20 mouse cellular contexts compared by ENCODE assay signal in genomic region chr5:142039236-142039635, GRCm38 (mm10).
DNase-seq lines count a peak whose midpoint lies in the region; ATAC-seq and TF ChIP-seq lines count a peak whose summit lies in the region.
"Had no signal": no experiment of that assay in that cellular context is flagged by ENCODE, and none has a peak within 500 bp of the region (broad histone marks: within the 10 kb centered on the region; RNA-seq: fewer than 3 reads in every experiment).

No protein-coding gene starts in this region.

- no peak overlapping the region for H3K4me3 ChIP-seq in thymus, adult 2 months (ENCODE audit: control insufficient read depth, insufficient read depth, low read length)
- H3K4me3 ChIP-seq in cerebellum, adult 2 months (replicated peaks; ENCODE audit: insufficient read depth, low read depth, low read length) = no peak overlapping the region
- H3K4me3 ChIP-seq: embryonic facial prominence, embryonic 13.5 days; forebrain, embryonic 12.5 days; heart, embryonic 12.5 days; hindbrain, embryonic 12.5 days had no signal

- peak overlapping the region; percentile 96 for H3K27ac ChIP-seq in thymus, adult 2 months (ENCODE audit: control insufficient read depth, insufficient read depth, low read length)
- H3K27ac ChIP-seq in cerebellum, adult 2 months (ENCODE audit: insufficient read depth, low read length) = no peak overlapping the region
- H3K27ac ChIP-seq: embryonic facial prominence, embryonic 13.5 days; forebrain, embryonic 12.5 days; hindbrain, embryonic 12.5 days had no signal

- peak; percentile 10 for DNase-seq in CD4-positive, CD25-positive, alpha-beta regulatory T cell, adult 2 months (ENCODE audit: low read depth, low spot score)
- DNase-seq in thymus, adult 2 months = peak; percentile 54
- DNase-seq in thymus, postnatal 25 days = peak; percentile 63
- DNase-seq in heart, adult 11 months = no peak
- no peak for DNase-seq in cerebellum, adult 2 months
- DNase-seq in adrenal gland, postnatal 25 days = no peak
- DNase-seq: adrenal gland, adult 2 months; adrenal gland, postnatal 36 days; cerebellum, adult 9-11 months; cerebellum, postnatal 36 days; gastrocnemius, postnatal 14 days; heart, postnatal 4 days had no signal

- no peak for TF ChIP-seq POLR2A in thymus, adult 2 months (IDR thresholded peaks at IDR 0.05; ENCODE audit: control insufficient read depth, extremely low read depth, insufficient read depth, low read length, poor library complexity)
- TF ChIP-seq POLR2A in cerebellum, adult 2 months (IDR thresholded peaks at IDR 0.05; ENCODE audit: borderline replicate concordance, insufficient read depth, low read length) = no peak

- H3K27me3 ChIP-seq in thymus, adult 2 months (ENCODE audit: control insufficient read depth, insufficient read depth, low read length) = no peaks in the 10 kb centered on the region
- H3K27me3 ChIP-seq in cerebellum, adult 2 months (ENCODE audit: control insufficient read depth, insufficient read depth, low read length) = no peaks in the 10 kb centered on the region
- H3K27me3 ChIP-seq: embryonic facial prominence, embryonic 13.5 days; forebrain, embryonic 12.5 days; heart, embryonic 12.5 days; hindbrain, embryonic 12.5 days; Patski had no signal

- no peak for ATAC-seq in CD4-positive, CD25-positive, alpha-beta regulatory T cell, adult 4 months
- ATAC-seq: forebrain, embryonic 16.5 days; hindbrain, embryonic 16.5 days; Patski had no signal

- H3K4me1 ChIP-seq in thymus, adult 2 months (replicated peaks; ENCODE audit: control insufficient read depth, insufficient read depth, low read length) = peaks cover 55% of the 10 kb centered on the region
- H3K4me1 ChIP-seq in cerebellum, adult 2 months (ENCODE audit: control insufficient read depth, insufficient read depth, low read length) = 0 out of 2 replicates have a peak, but pooled peaks cover 4% of the 10 kb centered on the region
- H3K4me1 ChIP-seq: embryonic facial prominence, embryonic 13.5 days; forebrain, embryonic 12.5 days; heart, embryonic 12.5 days; hindbrain, embryonic 12.5 days had no signal

- no peak for TF ChIP-seq CTCF in thymus, adult 2 months (IDR thresholded peaks at IDR 0.05; ENCODE audit: borderline replicate concordance, control insufficient read depth, extremely low read depth, insufficient read depth, low read length, poor library complexity)
- no peak for TF ChIP-seq CTCF in cerebellum, adult 2 months (IDR thresholded peaks at IDR 0.05; ENCODE audit: borderline replicate concordance, insufficient read depth, low read depth, low read length)

- H3K36me3 ChIP-seq in thymus, adult 2 months (ENCODE audit: control insufficient read depth, insufficient read depth, low read length) = no peaks in the 10 kb centered on the region
- H3K36me3 ChIP-seq: forebrain, embryonic 12.5 days; hindbrain, embryonic 12.5 days had no signal

- 35% methylated on average over 6 of the region's 6 CpGs for WGBS in thymus, adult 2 months
- WGBS in cerebellum, adult 2 months = 98% methylated on average over 6 of the region's 6 CpGs

Comparison
In these comparisons a context has a peak if more than half of its experiments do, and no peak if none do; other contexts are left out.
1. DNase-seq: peak in CD4-positive, CD25-positive, alpha-beta regulatory T cell, adult 2 months (single experiment), thymus, adult 2 months (single experiment) and thymus, postnatal 25 days (single experiment); none in heart, adult 11 months (single experiment), cerebellum, adult 2 months (0 of 2) and adrenal gland, postnatal 25 days (single experiment).